ENCODE assay signal across 26 mouse cellular contexts in the genomic region with DNA sequence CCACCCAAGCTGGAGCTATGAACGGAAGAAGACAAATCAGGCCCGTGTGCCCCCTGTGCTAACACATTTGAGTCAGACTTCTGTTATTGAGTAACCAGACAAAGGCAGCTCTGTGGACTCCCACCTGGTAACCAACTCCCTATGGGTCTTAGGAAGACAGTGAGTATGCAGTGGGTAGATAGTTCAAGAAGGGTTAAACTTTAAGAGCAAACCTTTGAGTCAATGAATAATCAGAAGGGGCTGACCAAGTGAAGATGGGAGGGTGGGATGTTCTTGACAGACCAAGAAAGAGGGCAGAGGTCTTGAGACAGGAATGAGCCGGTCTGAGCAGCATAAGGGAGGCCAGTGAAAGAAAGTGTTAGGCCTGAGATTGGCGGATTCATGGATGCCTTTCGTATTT.
A peak's percentile ranks its signal among the peaks of the same experiment; 100 is the strongest.
DNase-seq lines count a peak whose midpoint lies in the region; ATAC-seq and TF ChIP-seq lines count a peak whose summit lies in the region.
"Had no signal": no experiment of that assay in that cellular context is flagged by ENCODE, and none has a peak within 500 bp of the region (broad histone marks: within the 10 kb centered on the region; RNA-seq: fewer than 3 reads in every experiment).

No protein-coding gene starts in this region.

- no peak overlapping the region for H3K27ac ChIP-seq in stomach, embryonic 14.5 days (ENCODE audit: low read length)
- no peak overlapping the region for H3K27ac ChIP-seq in stomach, postnatal 0 days (replicated peaks)
- no peak overlapping the region for H3K27ac ChIP-seq in midbrain, embryonic 13.5 days
- H3K27ac ChIP-seq: embryonic facial prominence, embryonic 10.5 days; embryonic facial prominence, embryonic 15.5 days; forebrain, embryonic 12.5 days; heart, embryonic 13.5 days; liver, embryonic 13.5 days; macrophage had no signal

- 68% methylated on average over 5 of the region's 5 CpGs for WGBS in stomach, embryonic 14.5 days
- 60% methylated on average over 5 of the region's 5 CpGs for WGBS in stomach, postnatal 0 days
- WGBS in midbrain, embryonic 13.5 days = 85% methylated on average over 5 of the region's 5 CpGs

- H3K9ac ChIP-seq in stomach, embryonic 14.5 days (replicated peaks; ENCODE audit: low read depth, low read length) = no peak overlapping the region
- no peak overlapping the region for H3K9ac ChIP-seq in stomach, postnatal 0 days (ENCODE audit: low read length)
- H3K9ac ChIP-seq in midbrain, embryonic 13.5 days (replicated peaks) = no peak overlapping the region
- H3K9ac ChIP-seq: embryonic facial prominence, embryonic 15.5 days; forebrain, embryonic 12.5 days; forebrain, postnatal 0 days; heart, embryonic 13.5 days; liver, embryonic 13.5 days had no signal

- H3K4me2 ChIP-seq in stomach, embryonic 14.5 days (replicated peaks; ENCODE audit: low read depth, low read length) = no peak overlapping the region
- H3K4me2 ChIP-seq in stomach, postnatal 0 days (replicated peaks; ENCODE audit: low read depth) = no peak overlapping the region
- no peak overlapping the region for H3K4me2 ChIP-seq in midbrain, embryonic 13.5 days (replicated peaks)
- H3K4me2 ChIP-seq: embryonic facial prominence, embryonic 15.5 days; forebrain, embryonic 12.5 days; heart, embryonic 13.5 days; liver, embryonic 13.5 days had no signal

- no peaks in the 10 kb centered on the region for H3K27me3 ChIP-seq in stomach, embryonic 14.5 days (ENCODE audit: control insufficient read depth, insufficient read depth, low read length)
- H3K27me3 ChIP-seq in stomach, postnatal 0 days (ENCODE audit: control insufficient read depth, insufficient read depth, low read length) = no peaks in the 10 kb centered on the region
- H3K27me3 ChIP-seq in midbrain, embryonic 13.5 days = no peaks in the 10 kb centered on the region
- H3K27me3 ChIP-seq: embryonic facial prominence, embryonic 15.5 days; heart, embryonic 13.5 days; liver, embryonic 13.5 days; Patski had no signal

- DNase-seq in stomach, postnatal 0 days (ENCODE audit: low spot score) = no peak
- DNase-seq in kidney, adult 9 months = peak; percentile 92
- peak; percentile 74 for DNase-seq in kidney, postnatal 10 days
- DNase-seq in yolk sac, embryonic 10.5 days (ENCODE audit: low spot score) = peak; percentile 88
- DNase-seq in cerebellum, adult 11-12 months = no peak
- DNase-seq in urinary bladder, postnatal 14 days (ENCODE audit: low spot score) = no peak
- DNase-seq: adrenal gland, postnatal 14 days; cerebellum, adult 11 months; cerebellum, postnatal 10 days; forebrain, postnatal 0 days; heart, postnatal 10 days; left cerebral cortex, postnatal 4 days; liver, embryonic 13.5 days; lung, adult 18-20 months; midbrain, embryonic 14.5 days; thymus, postnatal 14 days had no signal

- TF ChIP-seq CTCF in stomach, postnatal 0 days (IDR thresholded peaks at IDR 0.05; ENCODE audit: low read depth) = no peak

- H3K4me1 ChIP-seq in stomach, embryonic 14.5 days (ENCODE audit: control insufficient read depth, insufficient read depth, low read length) = no peaks in the 10 kb centered on the region
- no peaks in the 10 kb centered on the region for H3K4me1 ChIP-seq in stomach, postnatal 0 days (replicated peaks; ENCODE audit: control insufficient read depth, insufficient read depth)
- no peaks in the 10 kb centered on the region; the same call in 1 of the 2 replicates for H3K4me1 ChIP-seq in midbrain, embryonic 13.5 days (replicated peaks)
- H3K4me1 ChIP-seq: forebrain, embryonic 12.5 days; liver, embryonic 13.5 days had no signal

- no peak overlapping the region for H3K4me3 ChIP-seq in stomach, embryonic 14.5 days (ENCODE audit: low read depth, low read length)
- H3K4me3 ChIP-seq in stomach, postnatal 0 days (ENCODE audit: low read depth, low read length) = no peak overlapping the region
- H3K4me3 ChIP-seq in midbrain, embryonic 13.5 days (replicated peaks) = no peak overlapping the region
- H3K4me3 ChIP-seq: embryonic facial prominence, embryonic 10.5 days; embryonic facial prominence, embryonic 15.5 days; forebrain, embryonic 12.5 days; heart, embryonic 13.5 days; liver, embryonic 13.5 days had no signal

- ATAC-seq in stomach, embryonic 14.5 days (ENCODE audit: insufficient number of reproducible peaks, insufficient read depth, low FRiP score, low read depth) = peak; percentile 59; the same call in 1 of the 2 replicates
- ATAC-seq in stomach, postnatal 0 days (ENCODE audit: low FRiP score, low TSS enrichment) = no peak
- ATAC-seq in midbrain, embryonic 13.5 days = no peak
- ATAC-seq: forebrain, postnatal 0 days; hindbrain, embryonic 16.5 days; lung, postnatal 0 days; Patski had no signal

- no peaks in the 10 kb centered on the region for H3K9me3 ChIP-seq in stomach, embryonic 14.5 days (ENCODE audit: control insufficient read depth, low read depth, low read length)
- H3K9me3 ChIP-seq in stomach, postnatal 0 days (ENCODE audit: control insufficient read depth, low read length) = no peaks in the 10 kb centered on the region
- H3K9me3 ChIP-seq in midbrain, embryonic 13.5 days = no peaks in the 10 kb centered on the region
- H3K9me3 ChIP-seq: embryonic facial prominence, embryonic 10.5 days; embryonic facial prominence, embryonic 15.5 days; forebrain, embryonic 12.5 days; heart, embryonic 13.5 days; liver, embryonic 13.5 days had no signal

- TF ChIP-seq EP300 in stomach, postnatal 0 days (optimal IDR thresholded peaks at IDR 0.05) = no peak

- no peaks in the 10 kb centered on the region for H3K36me3 ChIP-seq in stomach, embryonic 14.5 days (ENCODE audit: control insufficient read depth, insufficient read depth, low read length)
- no peaks in the 10 kb centered on the region for H3K36me3 ChIP-seq in stomach, postnatal 0 days (ENCODE audit: control insufficient read depth, insufficient read depth, low read length)
- no peaks in the 10 kb centered on the region for H3K36me3 ChIP-seq in midbrain, embryonic 13.5 days
- H3K36me3 ChIP-seq: embryonic facial prominence, embryonic 10.5 days; embryonic facial prominence, embryonic 15.5 days; forebrain, embryonic 12.5 days; heart, embryonic 13.5 days; liver, embryonic 13.5 days had no signal

Comparison
In these comparisons a context has a peak if more than half of its experiments do, and no peak if none do; other contexts are left out.
1. DNase-seq: peak in kidney, adult 9 months (single experiment), kidney, postnatal 10 days (single experiment) and yolk sac, embryonic 10.5 days (single experiment); none in stomach, postnatal 0 days (single experiment), cerebellum, adult 11-12 months (single experiment) and urinary bladder, postnatal 14 days (single experiment).